Mouse (Mus musculus): Measurements from ENCODE around the gene Gm5741. TPM values are rescaled to one million over a fixed set of nuclear protein-coding genes. Genes with fewer than 3 reads are reported as not detected.
A peak's percentile ranks its signal among the peaks of the same experiment; 100 is the strongest.

The Gm5741 gene
- total RNA-seq, 2 experiments from 2014 or later, result 1.2 TPM; not detected in 1

DNA sequence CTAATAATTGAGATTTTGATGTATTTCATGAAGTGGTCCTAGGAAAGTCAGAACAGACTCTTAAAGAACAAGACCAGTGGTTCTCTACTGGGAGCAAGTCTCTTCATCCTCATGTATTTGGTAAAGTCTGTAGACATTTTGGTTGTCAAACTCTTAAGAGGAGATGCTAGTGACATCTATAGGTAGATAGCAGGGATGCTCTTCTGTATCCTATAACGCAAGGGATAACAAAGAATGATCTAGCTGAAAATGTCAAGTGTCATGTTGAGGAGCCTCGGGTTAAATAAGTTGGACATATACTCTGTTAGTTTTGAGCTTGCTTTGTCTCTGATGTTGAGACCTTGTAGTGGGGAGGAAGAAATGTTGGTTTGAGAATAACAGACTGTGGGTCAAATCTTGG lies 39.9 kb downstream of the Gm5741 start:
- no peak for DNase-seq

DNA sequence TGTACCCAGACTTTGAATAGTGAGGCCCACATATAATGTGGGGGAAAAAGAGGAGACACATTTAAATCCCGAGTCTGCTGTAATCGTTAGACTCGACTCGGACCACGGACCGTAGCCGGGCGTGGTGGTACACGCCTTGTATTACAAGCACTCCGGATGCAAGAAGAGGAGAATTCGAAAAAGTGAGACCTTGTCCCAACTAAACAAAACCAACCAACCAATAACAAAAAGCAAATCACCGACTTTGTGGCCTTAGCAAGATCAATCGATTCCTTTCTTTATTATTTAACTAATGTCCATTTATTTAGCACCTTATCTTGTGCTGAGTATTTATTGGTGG lies 40.3 kb downstream of the Gm5741 start:
- DNase-seq, result no peak

DNA sequence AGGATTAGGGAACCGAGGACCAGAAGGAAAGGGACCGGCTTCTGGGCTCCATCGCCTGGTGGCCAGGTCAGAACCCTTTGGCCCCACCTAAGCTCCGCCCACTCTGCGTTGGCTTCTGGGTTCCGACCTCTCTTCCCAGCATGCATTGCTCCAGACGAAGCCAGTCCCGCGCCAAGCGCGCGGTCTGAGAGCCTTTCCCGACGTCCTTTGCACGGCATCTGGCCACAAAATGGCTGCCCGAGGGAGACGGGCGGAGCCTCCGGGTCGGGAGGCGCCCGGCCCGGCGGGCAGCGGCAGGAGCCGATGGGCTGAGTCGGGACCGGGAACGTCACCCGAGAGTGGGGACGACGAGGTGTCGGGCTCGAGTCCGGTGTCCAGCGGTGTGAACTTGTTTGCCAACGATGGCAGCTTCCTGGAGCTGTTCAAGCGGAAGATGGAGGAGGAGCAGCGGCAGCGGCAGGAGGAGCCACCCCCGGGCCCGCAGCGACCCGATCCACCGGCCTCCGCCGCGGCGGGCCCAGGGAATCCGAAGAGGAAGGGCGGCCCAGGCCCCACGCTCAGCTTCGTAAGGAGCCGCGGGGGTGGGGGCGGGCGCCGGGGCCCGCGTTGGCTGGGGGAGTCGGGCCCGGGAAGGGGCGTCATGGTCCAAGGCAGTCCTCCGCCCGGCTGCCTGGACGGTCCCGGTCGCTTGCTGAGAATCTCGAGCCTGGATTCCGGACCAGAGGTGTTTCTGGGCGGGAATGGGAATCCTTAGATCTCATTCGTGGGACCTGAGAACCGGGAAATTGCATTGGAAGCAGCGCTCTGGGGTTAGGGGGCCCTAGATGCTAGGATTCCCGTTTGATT lies 40.9 kb downstream of the Gm5741 start, which contains the start of gene Trir:
Trir (plus strand) TSS at position 154 of the 846 bp plus-strand sequence.
- peak; percentile 97 to 98 for DNase-seq

DNA sequence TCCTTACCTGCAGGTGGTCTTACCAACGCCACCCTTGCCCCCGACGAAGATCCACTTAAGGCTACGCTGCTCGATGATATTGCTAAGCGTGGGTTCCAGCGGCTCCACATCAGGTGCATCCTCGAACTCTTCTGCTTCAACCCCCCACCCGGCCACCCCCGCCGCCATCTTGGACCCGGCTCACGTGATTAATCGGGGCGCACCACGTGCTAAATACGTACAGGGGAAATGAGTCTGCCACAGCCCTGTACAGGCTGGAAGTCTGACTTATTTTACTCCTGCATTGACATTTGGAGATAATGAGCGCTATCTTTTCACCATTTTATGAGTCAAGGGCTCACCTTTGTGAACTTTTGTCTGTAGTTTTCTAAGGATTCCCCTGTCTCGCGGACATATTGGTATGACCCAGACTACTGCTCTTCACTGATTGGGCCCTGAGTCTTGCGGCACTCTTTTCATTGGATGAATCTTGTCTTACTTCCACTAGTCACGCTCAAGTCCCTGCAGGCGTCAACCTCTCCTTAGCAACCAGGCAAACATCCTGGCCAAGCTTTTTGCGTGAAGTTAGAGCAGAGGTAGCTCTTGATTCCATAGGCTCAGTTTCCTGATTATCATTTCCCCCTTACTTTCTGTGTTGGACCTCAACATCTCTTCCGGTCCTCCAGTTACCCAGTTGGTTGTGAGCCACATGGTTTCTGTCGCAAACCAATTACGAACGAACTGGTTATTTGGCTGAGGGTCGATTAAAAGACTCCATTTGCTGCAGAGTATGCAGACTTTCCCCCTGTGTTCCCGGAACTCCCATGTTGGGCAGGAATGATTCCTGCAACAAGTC lies 42.5 kb downstream of the Gm5741 start, which contains the start of gene Asna1:
Asna1 (minus strand) TSS at position 184 of the 835 bp plus-strand sequence.
- DNase-seq, result peak; percentile 83 to 85

DNA sequence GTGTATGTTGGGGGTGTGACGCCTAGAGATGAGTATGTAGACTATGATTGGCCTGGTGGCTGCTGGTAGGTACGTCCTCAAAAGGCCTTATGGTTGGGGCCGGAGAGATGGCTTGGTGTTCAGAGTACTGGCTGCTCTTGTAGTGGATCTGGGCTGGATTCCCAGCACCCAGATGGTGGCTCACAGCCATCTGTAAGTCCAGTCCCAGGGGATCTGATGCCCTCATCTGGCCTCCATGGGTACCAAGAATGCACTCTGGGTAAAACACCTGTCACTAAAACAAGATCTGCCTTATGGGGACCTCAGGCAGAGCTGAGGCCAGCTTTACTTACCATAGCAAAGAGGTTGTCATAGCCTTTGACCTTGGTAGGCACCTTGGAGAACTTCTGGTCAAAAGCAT lies 43.9 kb downstream of the Gm5741 start:
- no peak for DNase-seq

DNA sequence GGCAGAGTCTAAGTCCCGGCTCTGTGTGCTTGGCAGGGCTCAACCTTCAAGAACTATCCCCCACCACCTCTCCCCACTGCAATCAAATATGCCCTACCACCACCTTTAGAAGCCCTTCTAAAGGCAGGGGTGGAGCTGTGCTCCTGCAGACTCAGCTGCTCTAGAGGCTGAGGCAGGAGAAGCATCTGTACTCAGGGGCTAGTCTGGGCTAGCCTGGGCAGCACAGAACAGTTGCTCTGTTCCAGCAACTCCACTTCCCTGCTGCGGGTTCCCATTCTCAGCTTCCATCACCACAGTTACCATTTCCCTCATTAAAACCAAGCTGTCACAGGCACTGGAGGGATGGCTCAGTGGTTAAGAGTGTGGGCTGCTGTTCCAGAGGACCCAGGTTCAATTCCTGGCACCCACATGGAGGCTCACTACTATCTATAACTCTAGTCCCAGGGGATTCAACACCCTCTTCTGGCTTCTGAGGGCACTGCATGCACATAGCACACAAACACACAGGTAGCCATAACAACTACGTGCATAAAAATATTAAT lies 46.2 kb downstream of the Gm5741 start:
- no peak for DNase-seq

Small RNA genes lying within 50 kb of the gene (microRNA-seq; reads per million reads assigned to microRNA genes)
- not detected for gene Gm23388
- gene Mir7070, result not detected

Other genes starting within 250 kb of the Gm5741 start
- gene Dand5, start 245.2 kb downstream of the Gm5741 start, total RNA-seq (2021), result 1 to 10 TPM; 9.1 to 10.0 TPM
- gene Gadd45gip1, start 236.5 kb downstream of the Gm5741 start, total RNA-seq (2021), result 10 to 100 TPM; 63.3 to 70.5 TPM
- 100 to 1,000 TPM; 116 to 119 TPM for gene Rad23a, start 227.3 kb downstream of the Gm5741 start, total RNA-seq (2021)
- 100 to 1,000 TPM; 569 to 727 TPM for gene Calr, start 221.0 kb downstream of the Gm5741 start, total RNA-seq (2021)
- gene Farsa, start 211.0 kb downstream of the Gm5741 start, total RNA-seq (2021), result 10 to 100 TPM; 62.1 to 69.2 TPM
- gene Syce2, start 195.9 kb downstream of the Gm5741 start, total RNA-seq (2021), result 10 to 100 TPM in 1 of 2 experiments, 1 to 10 TPM in 1; 8.7 to 11.5 TPM
- 10 to 100 TPM; 41.9 to 53.8 TPM for gene Gcdh, start 174.1 kb downstream of the Gm5741 start, total RNA-seq (2021)
- gene Klf1, start 166.1 kb downstream of the Gm5741 start, total RNA-seq (2021), result under 1 TPM in 1 of 2 experiments, not detected in 1; 0.20 TPM
- gene Dnase2a, start 159.4 kb downstream of the Gm5741 start, total RNA-seq (2021), result 10 to 100 TPM in 1 of 2 experiments, 1 to 10 TPM in 1; 9.5 to 10.3 TPM
- 1 to 10 TPM; 1.0 to 1.3 TPM for gene Mast1, start 130.6 kb downstream of the Gm5741 start, total RNA-seq (2021)
- gene Rtbdn, start 121.0 kb downstream of the Gm5741 start, total RNA-seq (2021), result not detected
- 1 to 10 TPM in 1 of 2 experiments, not detected in 1; 1.5 TPM for gene Gm49661, start 98.5 kb downstream of the Gm5741 start, total RNA-seq (2021)
- gene Prdx2, start 98.4 kb downstream of the Gm5741 start, total RNA-seq (2021), result 100 to 1,000 TPM; 651 to 659 TPM
- gene Rnaseh2a, start 98.2 kb downstream of the Gm5741 start, total RNA-seq (2021), result 100 to 1,000 TPM; 109 to 136 TPM
- gene Junb, start 89.3 kb downstream of the Gm5741 start, total RNA-seq (2021), result 100 to 1,000 TPM in 1 of 2 experiments, 10 to 100 TPM in 1; 71.5 to 139 TPM
- gene Hook2, start 77.4 kb downstream of the Gm5741 start, total RNA-seq (2021), result 1 to 10 TPM; 7.0 to 8.2 TPM
- gene Best2, start 53.5 kb downstream of the Gm5741 start, total RNA-seq (2021), result not detected
- 10 to 100 TPM; 91.0 to 93.4 TPM for gene Asna1, start 42.7 kb downstream of the Gm5741 start, total RNA-seq (2021)
- 100 to 1,000 TPM; 157 to 178 TPM for gene Trir, start 41.2 kb downstream of the Gm5741 start, total RNA-seq (2021)
- gene Tnpo2, start 31.1 kb downstream of the Gm5741 start, total RNA-seq (2021), result 10 to 100 TPM; 76.4 to 88.2 TPM
- 10 to 100 TPM; 13.0 to 20.5 TPM for gene Fbxw9, start 7.9 kb downstream of the Gm5741 start, total RNA-seq (2021)
- gene Dhps, start 3.8 kb upstream of the Gm5741 start, total RNA-seq (2021), result 10 to 100 TPM; 32.2 to 32.7 TPM
- 10 to 100 TPM; 69.1 to 79.6 TPM for gene Wdr83os, start 12.8 kb upstream of the Gm5741 start, total RNA-seq (2021)
- gene Wdr83, start 13.3 kb upstream of the Gm5741 start, total RNA-seq (2021), result 10 to 100 TPM; 20.5 to 25.5 TPM
- 10 to 100 TPM; 38.1 to 45.5 TPM for gene Man2b1, start 15.3 kb upstream of the Gm5741 start, total RNA-seq (2021)
- 1 to 10 TPM; 1.3 to 1.4 TPM for gene Zfp791, start 55.1 kb upstream of the Gm5741 start, total RNA-seq (2021)
- not detected for gene Cks1brt, start 83.9 kb upstream of the Gm5741 start, total RNA-seq (2021)
- not detected for gene Olfr371, start 158.0 kb upstream of the Gm5741 start, total RNA-seq (2021)
- 10 to 100 TPM; 17.9 to 18.8 TPM for gene Orc6, start 231.7 kb upstream of the Gm5741 start, total RNA-seq (2021)
- 100 to 1,000 TPM; 105 to 108 TPM for gene Vps35, start 231.8 kb upstream of the Gm5741 start, total RNA-seq (2021)

Data from adrenal gland, postnatal 36 days (tissue).